Mouse (Mus musculus) T-cell, adult 2 months (primary cell): ENCODE data around the gene Tuft1.
A peak's percentile ranks its signal among the peaks of the same experiment; 100 is the strongest.
"Not testable (repeated sequence)": the region's sequence is repeated elsewhere in the genome, so short reads cannot be mapped to it uniquely, and the experiment has no call there.

Experiments
- DNase-seq: peaks from one replicate; pipeline ENCODE4 v3.0.0; 2022; ENCODE audit warnings: low spot score

Gene Tuft1

DNA sequence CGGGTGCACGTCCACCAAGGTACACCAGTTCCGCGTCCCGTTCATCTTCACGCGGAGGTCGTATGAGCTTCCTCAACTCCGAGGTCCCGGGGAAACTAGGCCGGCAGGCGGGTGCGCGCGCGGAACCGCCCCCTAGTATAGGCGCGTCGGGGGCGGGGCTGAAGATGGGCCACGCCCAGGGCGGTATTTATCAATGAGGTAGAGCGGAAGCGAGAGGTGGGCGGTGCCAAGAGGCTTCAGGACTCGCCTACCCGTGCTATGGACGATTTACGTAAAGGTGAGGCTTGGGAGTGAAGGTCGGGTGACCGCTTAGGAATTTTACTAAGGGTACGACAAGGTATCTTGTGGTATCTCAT lies at the start of gene Tuft1:
TSS of gene Tuft1 (minus strand) at position 133 of the 356 bp plus-strand sequence.
- peak; percentile 88 for DNase-seq

DNA sequence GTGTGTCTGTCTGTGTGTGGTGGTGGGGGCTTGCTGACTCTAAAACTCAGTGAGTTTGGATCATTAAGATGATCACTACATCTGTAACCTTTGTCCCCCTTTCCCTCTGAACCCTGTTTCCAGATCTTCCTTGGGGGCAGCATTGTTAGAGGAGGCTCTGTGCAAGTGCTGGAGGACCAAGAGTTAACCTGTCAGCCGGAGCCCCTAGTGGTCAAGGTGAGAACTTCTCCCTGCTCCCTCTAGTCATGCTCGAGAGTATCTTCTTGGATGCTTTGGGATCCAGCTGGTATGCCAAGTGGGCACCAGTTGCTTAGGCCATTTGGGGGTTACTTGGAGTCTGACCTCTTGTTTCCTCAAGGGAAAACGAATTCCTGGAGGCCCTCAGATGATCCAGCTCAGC lies 44.7 kb upstream of the Tuft1 start:
- not testable (repeated sequence) for DNase-seq

- DNase-seq, result no peak
Observed at GRCm38 (mm10) chr3:94702856-94703255, 44.2 kb upstream of the Tuft1 start.

DNA sequence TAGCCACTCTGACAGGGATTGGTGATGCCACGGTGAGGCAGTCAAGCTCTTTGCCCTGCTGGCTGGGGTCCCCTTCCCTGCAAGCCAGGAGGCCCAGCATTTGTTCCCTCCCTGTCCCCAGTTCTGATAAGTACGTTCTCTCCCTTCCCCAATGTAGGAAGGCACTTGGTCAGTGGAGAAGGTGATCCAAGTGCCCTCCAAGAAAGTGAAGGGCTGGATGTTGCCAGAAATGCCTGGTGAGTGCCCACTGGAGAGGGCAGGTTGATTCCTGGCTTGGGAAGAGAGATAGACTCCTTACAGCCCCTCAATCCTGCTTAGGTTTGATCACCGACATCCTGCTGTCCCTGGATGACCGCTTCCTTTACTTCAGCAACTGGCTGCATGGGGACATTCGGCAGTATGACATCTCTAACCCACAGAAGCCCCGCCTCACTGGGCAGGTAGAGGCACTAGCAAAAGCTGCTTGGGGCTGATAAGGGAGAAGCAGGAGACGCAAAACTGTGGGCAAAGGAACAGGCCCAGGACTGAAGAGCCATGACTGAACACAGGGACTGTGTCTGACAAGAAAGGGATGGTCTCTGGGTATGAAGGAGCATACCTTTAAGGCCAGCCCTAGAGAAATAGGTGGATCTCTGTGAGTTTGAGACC lies 43.6 kb upstream of the Tuft1 start:
- not testable (repeated sequence) for DNase-seq

GRCm38 (mm10) chr3:94696257-94696656 lies 37.6 kb upstream of the Tuft1 start:
- not testable (repeated sequence) for DNase-seq

- not testable (repeated sequence) for DNase-seq
Observed at GRCm38 (mm10) chr3:94695591-94695990, 36.9 kb upstream of the Tuft1 start.

DNA sequence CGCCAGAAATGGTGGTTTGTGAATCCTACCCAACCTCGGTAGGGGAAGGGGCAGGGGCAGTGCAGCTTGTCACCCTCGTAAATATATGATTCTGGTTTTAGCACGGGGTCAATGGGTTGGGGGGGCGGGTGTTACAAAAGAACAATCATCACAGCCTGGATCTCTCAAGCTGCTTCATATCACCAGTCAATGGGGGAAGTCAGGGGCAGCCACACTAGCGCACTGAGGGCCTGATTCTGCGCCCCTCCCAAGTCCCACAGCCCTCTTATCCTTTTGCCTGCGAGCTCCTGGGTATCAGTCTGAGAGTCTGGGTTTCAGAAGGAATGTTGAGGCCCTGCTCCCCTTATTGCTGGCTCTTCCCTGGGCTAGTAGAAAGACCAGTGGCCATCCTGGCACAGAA lies 35.2 kb upstream of the Tuft1 start:
- DNase-seq, result not testable (repeated sequence)

GRCm38 (mm10) chr3:94693329-94693825 lies 34.7 kb upstream of the Tuft1 start, which contains the start of gene Selenbp2:
Gene Selenbp2, plus strand, starts transcription at chr3:94693556.
- DNase-seq, result no peak

GRCm38 (mm10) chr3:94691694-94692093 lies 33.0 kb upstream of the Tuft1 start:
- DNase-seq, result not testable (repeated sequence)

DNA sequence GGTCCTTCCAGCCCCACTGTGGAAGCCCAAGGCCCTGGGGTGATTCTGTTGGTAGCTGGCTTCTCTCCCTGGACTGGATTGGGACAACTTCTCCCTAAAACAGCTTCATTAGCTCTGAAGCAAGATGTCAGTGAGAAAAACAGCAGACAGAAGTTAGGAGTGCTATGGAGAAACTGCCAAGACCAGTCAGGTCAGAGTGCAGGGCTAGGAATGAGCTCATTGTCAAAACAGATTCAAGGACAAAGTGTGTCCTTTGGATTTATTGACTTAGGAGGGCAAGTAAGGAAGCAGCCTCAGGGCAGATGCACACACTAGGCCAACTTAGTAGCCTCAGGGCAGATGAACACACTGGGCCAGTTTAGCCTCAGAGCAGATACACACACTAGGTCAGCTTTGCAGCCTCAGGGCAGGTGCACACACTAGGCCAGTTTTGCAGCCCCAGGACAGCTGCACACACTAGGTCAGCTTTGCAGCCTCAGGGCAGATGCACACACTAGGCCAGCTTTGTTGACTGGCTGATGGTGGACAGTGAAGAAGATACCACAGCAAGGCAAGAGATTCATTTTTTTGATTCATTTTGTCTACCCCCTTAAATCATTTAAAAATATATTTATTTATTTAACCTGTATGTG lies 32.1 kb upstream of the Tuft1 start:
- no peak for DNase-seq

- DNase-seq, result not testable (repeated sequence)
Observed at GRCm38 (mm10) chr3:94690162-94690561, 31.5 kb upstream of the Tuft1 start.

DNA sequence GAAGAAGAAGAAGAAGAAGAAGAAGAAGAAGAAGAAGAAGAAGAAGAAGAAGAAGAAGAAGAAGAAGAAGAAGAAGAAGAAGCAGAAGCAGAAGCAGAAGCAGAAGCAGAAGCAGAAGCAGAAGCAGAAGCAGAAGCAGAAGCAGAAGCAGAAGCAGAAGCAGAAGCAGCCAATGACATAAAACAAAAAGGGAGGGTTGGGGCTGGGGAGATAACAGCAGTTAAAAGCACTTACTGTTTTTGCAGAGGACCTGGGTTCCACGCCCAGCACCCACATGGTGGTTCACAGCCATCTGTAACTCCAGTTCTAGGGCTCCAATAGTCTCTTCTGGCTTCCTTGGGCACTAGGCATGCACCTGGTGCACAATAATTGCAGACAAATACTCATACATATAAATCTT lies 30.5 kb upstream of the Tuft1 start:
- DNase-seq, result not testable (repeated sequence)

DNA sequence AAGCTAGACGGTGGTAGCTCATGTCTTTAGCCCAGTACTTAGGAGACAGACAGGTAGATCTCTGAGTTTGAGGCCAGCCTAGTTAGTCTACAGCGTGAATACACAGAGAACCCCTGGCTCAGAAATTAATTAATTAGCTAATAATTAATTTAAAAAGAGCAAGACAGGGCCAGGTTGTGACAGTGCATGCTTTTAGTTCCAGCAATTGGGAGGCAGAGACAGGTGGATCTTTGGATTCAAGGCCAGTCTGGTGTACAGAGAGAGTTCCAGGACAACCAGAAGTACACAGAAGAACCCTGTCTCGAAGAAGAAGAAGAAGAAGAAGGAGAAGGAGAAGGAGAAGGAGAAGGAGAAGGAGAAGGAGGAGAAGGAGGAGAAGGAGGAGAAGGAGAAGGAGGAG lies 30.0 kb upstream of the Tuft1 start:
- not testable (repeated sequence) for DNase-seq

DNA sequence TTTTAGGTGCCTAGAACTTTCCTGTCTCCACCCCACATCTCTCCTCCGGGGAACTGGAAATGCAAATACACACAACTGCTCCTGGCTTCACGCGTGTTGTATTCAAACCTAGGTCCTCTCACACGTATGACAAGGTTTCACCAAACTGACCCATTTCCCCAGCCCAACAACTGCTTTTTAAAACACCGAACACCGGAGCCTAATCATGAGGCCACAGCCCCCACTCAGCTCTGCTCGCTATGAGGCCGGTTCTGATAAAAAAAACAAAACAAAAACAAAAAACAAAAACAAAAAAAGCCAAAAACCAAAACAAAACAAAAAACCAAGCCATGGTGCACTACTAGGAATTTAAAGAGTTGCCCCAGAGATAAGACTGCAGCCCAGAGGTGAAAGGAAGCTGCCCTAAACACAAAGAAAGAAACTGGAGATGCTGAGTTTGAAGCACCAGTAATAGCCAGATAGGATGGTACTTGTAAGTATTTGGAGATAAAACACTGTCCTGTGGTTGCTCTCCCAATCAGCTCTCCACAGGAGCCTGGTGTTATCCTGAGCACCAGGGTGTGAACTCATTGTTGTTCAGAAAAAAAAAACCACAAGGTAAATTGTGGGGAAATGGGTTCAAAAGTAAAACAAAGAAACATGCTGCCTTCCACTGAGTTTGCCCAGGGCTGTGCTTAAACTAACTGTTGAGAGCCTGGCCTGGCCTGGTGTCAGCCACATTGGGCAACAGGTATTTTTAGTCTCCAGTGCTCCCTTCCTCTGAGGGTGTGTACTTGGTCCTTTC lies 27.5 kb upstream of the Tuft1 start:
- DNase-seq, result not testable (repeated sequence)

- no peak for DNase-seq
Observed at GRCm38 (mm10) chr3:94683646-94684045, 25.0 kb upstream of the Tuft1 start.

- no peak for DNase-seq
Observed at GRCm38 (mm10) chr3:94680783-94681182, 22.1 kb upstream of the Tuft1 start.

DNA sequence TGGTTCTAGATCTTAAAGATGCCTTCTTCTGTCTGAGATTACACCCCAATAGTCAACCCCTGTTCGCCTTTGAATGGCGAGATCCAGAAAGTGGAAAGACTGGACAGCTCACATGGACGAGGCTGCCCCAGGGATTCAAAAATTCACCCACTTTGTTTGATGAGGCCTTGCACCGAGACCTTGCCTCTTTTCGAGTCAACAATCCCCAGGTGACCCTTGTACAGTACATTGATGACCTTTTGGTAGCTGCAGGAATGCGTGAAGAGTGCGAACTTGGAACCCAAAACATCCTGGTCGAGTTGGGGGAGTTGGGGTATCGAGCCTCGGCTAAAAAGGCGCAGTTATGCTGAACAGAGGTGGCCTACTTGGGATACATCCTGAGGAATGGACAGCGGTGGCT lies 21.4 kb upstream of the Tuft1 start:
- DNase-seq, result not testable (repeated sequence)

DNA sequence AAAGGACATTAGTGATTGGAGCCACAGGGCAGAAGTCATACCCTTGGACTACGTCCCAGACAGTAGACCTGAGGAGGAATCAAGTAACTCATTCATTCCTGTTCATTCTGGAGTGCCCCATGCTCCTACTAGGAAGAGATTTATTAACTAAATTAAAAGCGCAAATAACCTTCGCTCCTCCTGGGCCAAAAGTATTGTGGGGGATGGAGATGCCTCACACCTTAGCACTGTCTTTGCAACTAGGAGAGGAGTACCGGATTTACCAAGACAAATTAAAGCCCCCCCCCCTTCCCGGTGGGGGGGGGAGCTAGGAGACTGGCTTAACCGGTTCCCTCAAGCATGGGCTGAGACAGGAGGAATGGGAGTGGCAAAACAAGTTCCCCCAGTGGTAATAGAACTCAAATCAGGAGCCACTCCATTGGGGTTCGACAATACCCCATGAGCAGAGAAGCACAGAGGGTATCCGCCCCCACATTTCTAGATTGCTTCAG lies 20.7 kb upstream of the Tuft1 start:
- no peak for DNase-seq

DNA sequence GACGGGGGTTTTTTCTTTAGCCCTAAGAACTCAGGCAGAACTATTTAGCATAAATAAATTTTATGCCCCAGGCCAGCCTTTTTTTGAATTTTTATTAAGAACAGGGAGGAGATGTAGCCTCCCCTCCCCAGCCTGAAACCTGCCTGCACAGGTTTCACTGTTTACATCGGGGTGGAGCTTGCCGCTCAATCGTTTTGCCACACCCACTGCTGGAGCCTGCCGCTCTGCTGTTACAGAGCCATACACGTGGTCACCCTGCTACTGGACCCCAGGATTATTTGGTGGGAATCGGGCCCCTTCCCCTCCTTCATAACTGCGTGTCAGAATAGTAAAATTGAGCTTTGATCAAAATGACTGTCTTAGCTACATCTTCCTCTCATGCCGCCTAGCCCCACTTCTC lies 16.4 kb upstream of the Tuft1 start:
- DNase-seq, result not testable (repeated sequence)

DNA sequence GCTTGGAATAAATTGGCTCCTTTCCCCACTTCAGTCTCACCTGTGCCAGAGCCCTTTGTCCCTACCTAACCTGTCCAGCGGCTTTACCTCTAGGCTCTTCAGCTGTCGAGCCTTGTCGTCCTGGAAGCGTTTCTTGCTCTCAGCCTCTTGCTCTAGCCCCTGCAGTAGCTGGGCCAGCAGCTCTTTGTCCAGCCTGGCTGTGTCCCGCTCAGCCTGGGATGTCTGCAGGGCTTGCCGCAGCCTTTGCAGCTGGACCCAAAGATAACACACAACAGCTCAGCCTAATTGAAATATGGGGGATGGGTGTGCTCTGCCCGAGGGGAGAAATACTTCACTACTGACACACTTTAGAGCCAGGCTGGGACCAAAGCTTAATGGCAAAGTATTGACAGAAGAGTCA lies 7.2 kb upstream of the Tuft1 start:
- DNase-seq, result not testable (repeated sequence)

- not testable (repeated sequence) for DNase-seq
Observed at GRCm38 (mm10) chr3:94665060-94665802, 6.6 kb upstream of the Tuft1 start.

DNA sequence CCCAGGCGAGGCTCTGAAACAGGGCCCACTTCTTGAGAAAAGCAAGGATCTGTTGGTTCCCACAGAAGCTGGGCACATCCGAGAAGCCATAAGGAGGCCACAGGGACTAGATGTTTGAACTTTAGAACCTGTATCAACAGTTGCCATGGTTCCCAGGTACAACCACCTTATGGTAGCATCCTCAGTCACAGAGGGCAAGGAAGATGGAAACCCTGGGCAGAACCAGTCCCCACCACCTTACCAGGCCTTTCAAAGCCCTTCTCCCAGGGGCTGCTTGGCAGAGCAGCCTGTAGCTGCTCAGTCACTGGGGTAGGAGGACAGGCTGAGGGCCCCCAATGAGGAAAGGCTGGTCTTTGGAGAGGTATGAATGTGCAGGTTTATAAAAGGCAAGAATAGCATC lies 2.2 kb upstream of the Tuft1 start:
- not testable (repeated sequence) for DNase-seq
